8 mouse cellular contexts compared by ENCODE assay signal in the genomic region with DNA sequence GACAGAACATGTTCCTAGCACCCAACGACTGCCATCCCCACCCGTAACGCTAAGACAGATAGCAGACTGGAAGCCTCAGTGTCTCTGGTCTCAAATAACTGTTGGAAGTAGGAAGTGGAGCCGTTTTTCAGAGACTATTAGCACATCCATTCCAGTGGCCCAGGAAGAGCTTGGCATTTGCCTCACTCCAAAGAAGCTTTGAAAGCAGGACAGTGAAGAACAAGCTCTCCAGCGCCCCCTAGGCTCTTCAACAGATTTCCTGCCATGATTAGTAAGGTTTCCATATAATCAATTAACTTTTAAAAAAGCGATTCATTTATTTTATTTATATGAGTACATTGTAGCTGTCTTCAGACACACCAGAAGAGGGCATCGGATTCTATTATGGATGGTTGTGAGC. TPM values are rescaled to one million over a fixed set of nuclear protein-coding genes. Genes with fewer than 3 reads are reported as not detected.
DNase-seq lines count a peak whose midpoint lies in the region; ATAC-seq lines count a peak whose summit lies in the region.

No protein-coding gene starts in this region.

- peak; percentile 17 to 39 for DNase-seq in cerebellum, postnatal 14 days
- no peak for DNase-seq in cerebellum, postnatal 4 days (ENCODE audit: low spot score in 2 of 2)
- DNase-seq in neural tube, embryonic 11.5 days (ENCODE audit: low spot score), result peak; percentile 35
- no peak for DNase-seq in neural tube, embryonic 10.5 days (ENCODE audit: extremely low spot score, low spot score)
- peak; percentile 65 for DNase-seq in embryo, embryonic 10 days (ENCODE audit: low spot score)
- DNase-seq in lung, postnatal 14 days, result peak; percentile 49
- DNase-seq in right cerebral cortex, postnatal 14 days, result no peak
- no peak for DNase-seq in left cerebral cortex, postnatal 10 days (ENCODE audit: extremely low spot score in 1 of 2, low spot score in 2 of 2)

- H3K27ac ChIP-seq in neural tube, embryonic 11.5 days (ENCODE audit: low read depth, low read length), result no peak overlapping the region

- no peak overlapping the region for H3K4me2 ChIP-seq in neural tube, embryonic 11.5 days (ENCODE audit: low read depth)

- no peak for ATAC-seq in neural tube, embryonic 11.5 days (ENCODE audit: insufficient read depth, low FRiP score, low TSS enrichment)

- WGBS in neural tube, embryonic 11.5 days, result 42% methylated on average over 7 of the region's 7 CpGs

- H3K27me3 ChIP-seq in neural tube, embryonic 11.5 days (ENCODE audit: control insufficient read depth, insufficient read depth, low read length), result no peaks in the 10 kb centered on the region

- no peaks in the 10 kb centered on the region for H3K36me3 ChIP-seq in neural tube, embryonic 11.5 days (ENCODE audit: control insufficient read depth, insufficient read depth, low read length)

- H3K9me3 ChIP-seq in neural tube, embryonic 11.5 days (ENCODE audit: control insufficient read depth, low read length), result no peaks in the 10 kb centered on the region

- no peak overlapping the region for H3K9ac ChIP-seq in neural tube, embryonic 11.5 days (ENCODE audit: low read length)

- intact Hi-C loops in left cerebral cortex, postnatal 10 days (cut with DNase I), result no loop called here

- H3K4me1 ChIP-seq in neural tube, embryonic 11.5 days (ENCODE audit: control insufficient read depth, insufficient read depth, low read length), result no peaks in the 10 kb centered on the region

- H3K4me3 ChIP-seq in neural tube, embryonic 11.5 days (ENCODE audit: low read depth, low read length), result no peak overlapping the region

RNA-seq across cellular contexts. Expression of a gene that starts 28.6 kb away (rescaled TPM):
- polyA plus RNA-seq in neural tube, embryonic 11.5 days (2014; fragmentation: Nextera tagmentation; extraction: Ambion mirVana), result 0.66 and 0.78 TPM in 2 replicates
- total RNA-seq in left cerebral cortex, postnatal 10 days (2021), result 10 to 100 TPM; 41.6 to 43.3 TPM

RNA-seq across cellular contexts. Expression of a gene that starts 32.7 kb away (rescaled TPM):
- 18.5 and 21.3 TPM in 2 replicates for polyA plus RNA-seq in neural tube, embryonic 11.5 days (2014; fragmentation: Nextera tagmentation; extraction: Ambion mirVana)
- total RNA-seq in left cerebral cortex, postnatal 10 days (2021), result 10 to 100 TPM; 14.0 to 15.1 TPM

Comparison
In these comparisons a context has a peak if more than half of its experiments do, and no peak if none do; other contexts are left out.
1. DNase-seq: peak in cerebellum, postnatal 14 days (2 of 2), neural tube, embryonic 11.5 days (single experiment), embryo, embryonic 10 days (single experiment) and lung, postnatal 14 days (single experiment); none in cerebellum, postnatal 4 days (0 of 2), neural tube, embryonic 10.5 days (single experiment), right cerebral cortex, postnatal 14 days (single experiment) and left cerebral cortex, postnatal 10 days (0 of 2).